Mouse (Mus musculus) 416B (cell line): ENCODE measurements around the gene Tmed10.

Source experiments
- DNase-seq: peaks from one replicate; pipeline ENCODE4 v3.0.0; 2011; ENCODE audit warnings: low read depth

Tmed10 gene

GRCm38 (mm10) chr12:85373591-85374560 lies 771 bp downstream of the Tmed10 start:
- DNase-seq: peak; percentile 75

DNA sequence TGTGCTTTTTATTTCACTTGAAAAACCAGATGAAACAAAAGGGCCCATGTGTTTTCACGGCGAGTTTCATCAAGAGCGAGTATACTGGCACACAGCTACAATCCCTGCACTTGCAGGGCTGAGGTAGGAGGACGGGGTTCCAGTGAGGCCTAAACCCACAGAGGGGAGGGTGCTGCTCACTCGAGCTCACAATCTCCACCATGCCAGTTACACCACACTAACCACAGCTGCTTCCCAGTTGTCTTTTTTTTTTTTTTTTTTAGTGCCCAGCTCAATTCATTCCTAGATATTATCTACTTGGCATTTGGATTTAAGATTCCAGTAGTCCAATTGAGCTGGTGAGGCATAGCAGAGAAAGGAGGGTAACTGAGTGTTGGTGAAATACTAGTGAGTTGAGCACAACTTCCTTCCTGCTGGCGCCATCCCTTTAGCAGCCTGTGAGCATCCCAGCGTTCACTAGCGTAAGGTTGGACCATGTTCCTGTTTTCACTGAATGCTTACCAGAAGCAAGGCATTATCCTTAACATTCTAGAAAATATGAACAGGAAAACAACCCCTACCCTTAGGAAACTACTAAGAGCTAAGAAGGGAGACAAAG lies 2.5 kb downstream of the Tmed10 start:
- DNase-seq: peak; percentile 83

GRCm38 (mm10) chr12:85368441-85369063 lies 6.1 kb downstream of the Tmed10 start:
- no peak for DNase-seq

- DNase-seq: no peak
Observed at GRCm38 (mm10) chr12:85366271-85366670, 8.4 kb downstream of the Tmed10 start.

DNA sequence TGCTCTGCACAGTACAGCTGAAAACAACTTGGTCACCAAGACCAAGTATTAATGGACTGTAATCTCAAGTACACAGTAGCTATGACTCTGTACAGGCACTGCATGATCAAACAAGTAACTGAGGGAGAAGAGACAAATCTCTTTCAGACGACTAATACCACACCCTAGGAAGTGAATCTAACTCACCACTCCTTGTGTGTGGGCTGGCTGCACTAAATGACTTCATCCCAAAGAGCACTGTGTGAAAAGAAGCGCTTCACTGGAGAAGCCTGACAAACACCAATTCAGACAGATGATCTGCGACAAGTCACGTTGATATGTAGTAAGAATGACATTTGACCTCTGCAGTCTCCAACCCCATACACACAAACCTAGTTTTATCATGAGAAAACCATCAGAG lies 12.1 kb downstream of the Tmed10 start:
- DNase-seq: no peak

DNA sequence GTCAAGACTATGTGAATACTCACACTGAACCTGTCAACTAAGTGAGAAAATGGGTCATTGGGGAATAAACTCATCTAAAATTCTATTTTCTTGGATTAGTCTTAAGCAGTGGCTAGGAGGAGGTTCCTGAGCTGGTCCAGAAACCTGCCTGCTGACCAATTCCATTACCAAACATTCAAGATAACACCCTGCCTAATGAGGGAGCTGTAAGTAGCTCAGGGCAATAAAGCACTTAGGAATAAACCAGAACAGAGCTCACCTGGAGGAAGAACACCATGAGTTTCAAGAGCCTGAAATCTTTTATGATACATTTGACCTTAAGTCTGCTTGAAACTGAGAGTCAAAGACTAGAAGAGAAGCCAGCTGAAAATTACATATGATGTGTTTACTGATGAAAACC lies 13.1 kb downstream of the Tmed10 start:
- DNase-seq: no peak

- DNase-seq: no peak
Observed at GRCm38 (mm10) chr12:85361165-85361564, 13.5 kb downstream of the Tmed10 start.

DNA sequence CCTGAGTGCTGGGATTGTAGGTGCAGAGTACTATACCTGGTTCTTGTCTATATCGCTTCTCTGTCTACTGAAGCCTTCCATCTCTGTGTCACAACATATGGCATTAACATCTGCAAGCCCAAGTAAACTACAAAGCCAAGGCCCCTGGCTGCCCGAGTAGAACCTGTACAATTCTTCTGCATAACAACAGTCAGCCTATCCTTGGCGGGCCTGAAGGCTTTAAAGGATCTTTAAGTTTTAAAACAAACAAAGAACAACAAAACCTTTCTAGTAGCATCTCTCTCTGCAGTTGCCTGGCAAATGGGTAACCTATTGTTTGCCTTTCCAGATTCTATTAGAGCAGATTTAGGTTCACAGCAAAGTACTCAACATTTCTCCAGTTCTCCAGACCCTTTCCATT lies 20.6 kb downstream of the Tmed10 start:
- DNase-seq: no peak

GRCm38 (mm10) chr12:85350407-85351232 lies 24.0 kb downstream of the Tmed10 start:
- DNase-seq: peak; percentile 66

GRCm38 (mm10) chr12:85348338-85348737 lies 26.3 kb downstream of the Tmed10 start:
- DNase-seq: peak; percentile 64

DNA sequence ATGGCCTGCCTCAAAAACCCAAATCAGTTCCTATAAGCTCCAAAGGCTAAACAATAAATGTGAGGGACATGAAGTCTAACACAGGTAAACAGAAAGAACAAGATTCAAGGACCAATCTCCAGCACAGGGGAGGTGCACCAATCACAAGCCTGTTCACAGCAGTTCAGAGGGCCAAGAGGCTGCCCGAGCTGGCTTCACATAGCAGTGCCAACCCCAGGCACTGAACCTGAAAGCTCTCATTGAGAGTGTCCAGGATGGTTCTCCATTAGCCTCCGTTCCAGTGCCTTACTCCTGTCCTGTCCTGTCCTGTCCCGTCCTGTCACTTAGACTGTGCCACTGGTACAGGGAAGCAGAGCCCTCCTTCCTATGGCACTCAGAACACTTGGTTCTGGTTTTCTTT lies 27.5 kb downstream of the Tmed10 start:
- no peak for DNase-seq

- peak; percentile 84 for DNase-seq
Observed at GRCm38 (mm10) chr12:85346374-85346773, 28.3 kb downstream of the Tmed10 start.

DNA sequence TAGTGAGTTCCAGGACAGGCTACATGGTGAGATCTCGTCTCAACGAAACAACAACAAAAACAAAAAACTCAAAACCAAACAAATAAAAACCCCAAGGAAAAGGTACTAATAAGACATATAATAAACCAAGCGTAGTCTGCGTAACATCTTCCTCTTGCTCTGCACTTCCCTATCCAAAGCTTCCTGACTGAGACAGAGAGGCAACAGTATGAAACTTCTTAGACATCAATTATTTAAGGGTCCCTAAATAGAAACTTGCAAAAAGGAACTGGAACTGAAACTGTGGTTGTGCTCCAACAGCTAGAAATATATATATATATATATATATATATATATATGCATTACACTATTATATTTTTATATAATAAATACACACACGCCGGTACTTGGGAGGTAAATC lies 29.1 kb downstream of the Tmed10 start:
- no peak for DNase-seq

DNA sequence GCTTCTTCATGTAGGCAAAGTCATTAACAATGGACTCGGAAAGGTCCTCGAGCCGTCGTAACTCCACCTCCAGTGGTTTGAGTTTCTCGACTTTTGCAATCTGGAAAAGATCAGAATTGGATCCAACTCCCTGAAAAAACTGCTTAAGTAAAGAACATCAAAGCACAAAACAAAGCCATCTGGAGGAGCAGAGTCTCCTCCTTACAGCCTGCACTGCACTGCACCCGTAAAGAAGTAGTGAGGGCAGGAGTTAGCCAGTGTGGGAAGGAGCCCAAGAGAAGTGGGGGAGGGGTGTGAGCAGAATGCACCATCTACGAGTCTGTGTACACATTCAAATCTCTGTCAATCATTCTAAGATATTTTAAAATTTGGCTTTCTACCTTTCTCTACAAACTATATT lies 30.4 kb downstream of the Tmed10 start:
- no peak for DNase-seq

- DNase-seq: no peak
Observed at GRCm38 (mm10) chr12:85342310-85342709, 32.3 kb downstream of the Tmed10 start.

DNA sequence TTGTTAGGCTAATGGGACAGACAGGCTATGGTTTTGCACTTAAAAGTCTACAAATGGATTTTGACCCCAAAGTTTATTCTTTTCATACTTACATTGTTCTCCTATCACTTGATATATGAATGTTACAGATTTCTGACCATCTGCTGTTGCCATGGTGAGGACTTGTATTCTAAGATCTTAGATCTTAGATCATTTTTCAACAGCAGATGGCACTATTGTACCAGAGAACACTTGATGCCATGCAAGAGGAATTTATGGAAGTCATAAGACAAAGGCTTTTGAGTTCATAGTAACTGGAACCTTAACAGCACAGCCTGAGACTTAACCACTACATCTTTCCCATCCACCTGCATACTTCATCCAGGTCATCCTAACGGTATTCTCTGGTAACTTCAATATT lies 33.5 kb downstream of the Tmed10 start:
- DNase-seq: peak; percentile 94

- DNase-seq: peak; percentile 91
Observed at GRCm38 (mm10) chr12:85339947-85340346, 34.7 kb downstream of the Tmed10 start.

DNA sequence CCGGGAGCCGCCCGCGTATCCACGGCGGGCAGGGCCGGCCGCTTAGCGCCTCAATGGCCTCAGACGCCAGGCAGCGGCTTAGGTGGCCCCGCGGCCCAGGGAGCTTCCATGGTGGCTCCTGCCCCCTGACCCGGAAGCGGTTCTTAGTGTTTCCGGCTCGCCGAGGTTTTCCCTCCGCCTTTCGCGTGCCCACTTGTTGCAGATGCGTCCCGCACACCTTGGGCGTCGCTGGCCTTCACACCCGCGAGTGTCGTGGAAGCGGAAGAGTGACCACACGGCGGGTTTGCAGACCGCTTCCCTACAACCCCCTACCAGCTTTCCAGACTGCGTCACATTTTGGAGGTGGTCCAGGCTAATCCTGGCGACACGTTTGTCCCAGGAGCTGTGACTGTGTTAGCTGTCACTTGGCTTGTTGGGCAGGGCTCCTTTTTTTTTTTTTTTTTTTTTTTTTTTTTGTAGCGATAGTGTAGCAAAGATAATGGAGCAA lies 35.4 kb downstream of the Tmed10 start, which contains the start of gene Nek9:
Gene Nek9, minus strand, starts transcription at position 120 of the 487 bp plus-strand sequence.
- DNase-seq: peak; percentile 96

GRCm38 (mm10) chr12:85338815-85339214 lies 35.8 kb downstream of the Tmed10 start:
- DNase-seq: peak; percentile 41

- DNase-seq: no peak
Observed at GRCm38 (mm10) chr12:85337567-85338311, 36.9 kb downstream of the Tmed10 start.

DNA sequence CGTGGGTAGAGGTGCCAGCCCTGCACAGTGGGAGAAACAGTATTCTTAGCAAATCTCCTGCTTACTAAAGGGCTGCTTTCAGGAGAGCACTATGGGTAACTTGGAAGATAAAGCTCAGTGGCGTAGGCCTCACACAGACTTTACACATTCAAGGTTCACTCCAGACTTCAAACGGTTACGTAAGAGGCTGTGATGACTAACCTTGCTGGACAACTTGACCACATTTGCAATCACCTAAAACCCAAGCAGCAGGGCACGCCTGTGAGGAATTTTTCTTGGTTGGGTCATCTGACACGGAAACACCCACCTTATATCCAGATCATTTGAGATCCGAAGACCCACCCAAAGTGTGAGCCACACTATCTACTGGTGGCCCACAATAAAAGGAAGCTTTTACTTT lies 44.5 kb downstream of the Tmed10 start:
- DNase-seq: peak; percentile 79
